ENCODE assay signal across 16 mouse cellular contexts in the genomic region with DNA sequence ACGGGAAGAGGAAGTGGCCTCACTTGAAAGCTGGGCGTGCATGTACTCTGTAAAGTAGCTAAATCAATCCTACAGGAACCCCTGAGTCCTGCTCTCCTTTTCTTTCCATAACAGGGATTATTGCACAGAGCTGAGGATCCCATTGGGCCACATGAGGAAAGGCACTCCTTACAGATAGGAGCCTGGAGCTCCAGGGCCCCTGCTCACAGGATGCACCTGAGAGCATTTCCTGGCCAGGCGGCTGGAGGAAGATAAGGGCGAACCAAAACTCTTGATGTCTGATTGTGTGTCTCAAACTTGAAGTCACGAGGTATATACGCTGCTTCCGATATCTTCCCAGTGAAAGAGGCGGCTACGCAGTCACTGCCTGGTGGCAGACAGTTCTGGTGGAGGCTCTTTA.
DNase-seq lines count a peak whose midpoint lies in the region; ATAC-seq and TF ChIP-seq lines count a peak whose summit lies in the region.
"Had no signal": no experiment of that assay in that cellular context is flagged by ENCODE, and none has a peak within 500 bp of the region (broad histone marks: within the 10 kb centered on the region; RNA-seq: fewer than 3 reads in every experiment).

No protein-coding gene starts in this region.

- no peak for TF ChIP-seq CTCF in cerebellum, adult 2 months (IDR thresholded peaks at IDR 0.05; ENCODE audit: borderline replicate concordance, insufficient read depth, low read depth, low read length)
- TF ChIP-seq CTCF in stomach, postnatal 0 days (IDR thresholded peaks at IDR 0.05; ENCODE audit: low read depth): no peak

- DNase-seq in heart, adult 11 months: peak; percentile 93
- no peak for DNase-seq in heart, embryonic 10.5 days (ENCODE audit: low spot score)
- no peak for DNase-seq in midbrain, embryonic 14.5 days
- DNase-seq in naive thymus-derived CD4-positive, alpha-beta T cell, adult 2 months (ENCODE audit: low read depth): peak; percentile 68
- no peak for DNase-seq in spleen, postnatal 4 days (ENCODE audit: low spot score in 2 of 2)
- no peak for DNase-seq in cerebellum, adult 2 months
- no peak for DNase-seq in stomach, postnatal 0 days (ENCODE audit: low spot score)
- DNase-seq: cerebellum, adult 9-10 months; layer of hippocampus, postnatal 36 days; lung, postnatal 14 days; right cerebral cortex, postnatal 14 days had no signal

- H3K9ac ChIP-seq in midbrain, embryonic 13.5 days (replicated peaks): no peak overlapping the region
- H3K9ac ChIP-seq in midbrain, embryonic 14.5 days (replicated peaks; ENCODE audit: low read length): no peak overlapping the region
- H3K9ac ChIP-seq in stomach, postnatal 0 days (ENCODE audit: low read length): no peak overlapping the region
- H3K9ac ChIP-seq: forebrain, embryonic 12.5 days; kidney, embryonic 15.5 days; limb, embryonic 13.5 days had no signal

- H3K4me2 ChIP-seq in midbrain, embryonic 13.5 days (replicated peaks): no peak overlapping the region
- H3K4me2 ChIP-seq in midbrain, embryonic 14.5 days (ENCODE audit: low read length): no peak overlapping the region
- no peak overlapping the region for H3K4me2 ChIP-seq in stomach, postnatal 0 days (replicated peaks; ENCODE audit: low read depth)
- H3K4me2 ChIP-seq: forebrain, embryonic 12.5 days; kidney, embryonic 15.5 days; limb, embryonic 13.5 days had no signal

- TF ChIP-seq EP300 in stomach, postnatal 0 days (optimal IDR thresholded peaks at IDR 0.05): no peak

- H3K4me1 ChIP-seq in heart, embryonic 10.5 days: peaks cover 17% of the 10 kb centered on the region
- no peaks in the 10 kb centered on the region for H3K4me1 ChIP-seq in midbrain, embryonic 13.5 days (replicated peaks)
- H3K4me1 ChIP-seq in midbrain, embryonic 14.5 days (ENCODE audit: control insufficient read depth, insufficient read depth, low read length): no peaks in the 10 kb centered on the region
- H3K4me1 ChIP-seq in cerebellum, adult 2 months (ENCODE audit: control insufficient read depth, insufficient read depth, low read length): no peaks in the 10 kb centered on the region
- no peaks in the 10 kb centered on the region for H3K4me1 ChIP-seq in stomach, postnatal 0 days (replicated peaks; ENCODE audit: control insufficient read depth, insufficient read depth)
- H3K4me1 ChIP-seq: forebrain, embryonic 12.5 days; kidney, embryonic 15.5 days had no signal

- no peak for TF ChIP-seq POLR2A in cerebellum, adult 2 months (IDR thresholded peaks at IDR 0.05; ENCODE audit: borderline replicate concordance, insufficient read depth, low read length)

- WGBS in heart, embryonic 10.5 days: 58% methylated on average over 9 of the region's 9 CpGs
- WGBS in midbrain, embryonic 13.5 days: 86% methylated on average over 9 of the region's 9 CpGs
- WGBS in midbrain, embryonic 14.5 days: 85% methylated on average over 9 of the region's 9 CpGs
- WGBS in cerebellum, adult 2 months: 93% methylated on average over 9 of the region's 9 CpGs
- WGBS in stomach, postnatal 0 days: 82% methylated on average over 9 of the region's 9 CpGs

- H3K27me3 ChIP-seq in heart, embryonic 10.5 days (ENCODE audit: insufficient read depth, poor library complexity, severe bottlenecking): no peaks in the 10 kb centered on the region
- H3K27me3 ChIP-seq in midbrain, embryonic 13.5 days: no peaks in the 10 kb centered on the region
- H3K27me3 ChIP-seq in midbrain, embryonic 14.5 days (ENCODE audit: control insufficient read depth, insufficient read depth, low read length): no peaks in the 10 kb centered on the region
- no peaks in the 10 kb centered on the region for H3K27me3 ChIP-seq in cerebellum, adult 2 months (ENCODE audit: control insufficient read depth, insufficient read depth, low read length)
- H3K27me3 ChIP-seq in stomach, postnatal 0 days (ENCODE audit: control insufficient read depth, insufficient read depth, low read length): no peaks in the 10 kb centered on the region
- H3K27me3 ChIP-seq: forebrain, embryonic 12.5 days; kidney, embryonic 15.5 days; limb, embryonic 13.5 days had no signal

- H3K36me3 ChIP-seq in heart, embryonic 10.5 days: no peaks in the 10 kb centered on the region
- no peaks in the 10 kb centered on the region for H3K36me3 ChIP-seq in midbrain, embryonic 13.5 days
- H3K36me3 ChIP-seq in midbrain, embryonic 14.5 days (ENCODE audit: control insufficient read depth, insufficient read depth, low read length): no peaks in the 10 kb centered on the region
- H3K36me3 ChIP-seq in stomach, postnatal 0 days (ENCODE audit: control insufficient read depth, insufficient read depth, low read length): no peaks in the 10 kb centered on the region
- H3K36me3 ChIP-seq: forebrain, embryonic 12.5 days; G1E; kidney, embryonic 15.5 days; limb, embryonic 13.5 days had no signal

- no peak overlapping the region for H3K4me3 ChIP-seq in heart, embryonic 10.5 days
- H3K4me3 ChIP-seq in midbrain, embryonic 13.5 days (replicated peaks): no peak overlapping the region
- no peak overlapping the region for H3K4me3 ChIP-seq in midbrain, embryonic 14.5 days (replicated peaks; ENCODE audit: low read depth, low read length)
- H3K4me3 ChIP-seq in cerebellum, adult 2 months (replicated peaks; ENCODE audit: insufficient read depth, low read depth, low read length): no peak overlapping the region
- no peak overlapping the region for H3K4me3 ChIP-seq in stomach, postnatal 0 days (ENCODE audit: low read depth, low read length)
- H3K4me3 ChIP-seq: forebrain, embryonic 12.5 days; kidney, embryonic 15.5 days; limb, embryonic 13.5 days had no signal

- no peaks in the 10 kb centered on the region for H3K9me3 ChIP-seq in heart, embryonic 10.5 days
- H3K9me3 ChIP-seq in midbrain, embryonic 13.5 days: no peaks in the 10 kb centered on the region
- no peaks in the 10 kb centered on the region for H3K9me3 ChIP-seq in midbrain, embryonic 14.5 days (ENCODE audit: control insufficient read depth, low read length)
- H3K9me3 ChIP-seq in stomach, postnatal 0 days (ENCODE audit: control insufficient read depth, low read length): no peaks in the 10 kb centered on the region
- H3K9me3 ChIP-seq: forebrain, embryonic 12.5 days; kidney, embryonic 15.5 days; limb, embryonic 13.5 days had no signal

- 0 out of 2 replicates have a peak, but pooled peaks have one; percentile 17 for ATAC-seq in midbrain, embryonic 13.5 days
- no peak for ATAC-seq in midbrain, embryonic 14.5 days (ENCODE audit: low FRiP score, low TSS enrichment)
- no peak for ATAC-seq in stomach, postnatal 0 days (ENCODE audit: low FRiP score, low TSS enrichment)

- no peak overlapping the region for H3K27ac ChIP-seq in heart, embryonic 10.5 days
- no peak overlapping the region for H3K27ac ChIP-seq in midbrain, embryonic 13.5 days
- H3K27ac ChIP-seq in midbrain, embryonic 14.5 days (replicated peaks; ENCODE audit: low read depth, low read length): no peak overlapping the region
- H3K27ac ChIP-seq in cerebellum, adult 2 months (ENCODE audit: insufficient read depth, low read length): no peak overlapping the region
- no peak overlapping the region for H3K27ac ChIP-seq in stomach, postnatal 0 days (replicated peaks)
- H3K27ac ChIP-seq: forebrain, embryonic 12.5 days; kidney, embryonic 15.5 days; limb, embryonic 13.5 days had no signal

Comparison
In these comparisons a context has a peak if more than half of its experiments do, and no peak if none do; other contexts are left out.
1. DNase-seq: peak in heart, adult 11 months (single experiment) and naive thymus-derived CD4-positive, alpha-beta T cell, adult 2 months (single experiment); none in heart, embryonic 10.5 days (single experiment), midbrain, embryonic 14.5 days (single experiment), spleen, postnatal 4 days (0 of 2), cerebellum, adult 2 months (0 of 2) and stomach, postnatal 0 days (single experiment).